Comparison of ENCODE assay signal across 8 mouse cellular contexts in the genomic region with DNA sequence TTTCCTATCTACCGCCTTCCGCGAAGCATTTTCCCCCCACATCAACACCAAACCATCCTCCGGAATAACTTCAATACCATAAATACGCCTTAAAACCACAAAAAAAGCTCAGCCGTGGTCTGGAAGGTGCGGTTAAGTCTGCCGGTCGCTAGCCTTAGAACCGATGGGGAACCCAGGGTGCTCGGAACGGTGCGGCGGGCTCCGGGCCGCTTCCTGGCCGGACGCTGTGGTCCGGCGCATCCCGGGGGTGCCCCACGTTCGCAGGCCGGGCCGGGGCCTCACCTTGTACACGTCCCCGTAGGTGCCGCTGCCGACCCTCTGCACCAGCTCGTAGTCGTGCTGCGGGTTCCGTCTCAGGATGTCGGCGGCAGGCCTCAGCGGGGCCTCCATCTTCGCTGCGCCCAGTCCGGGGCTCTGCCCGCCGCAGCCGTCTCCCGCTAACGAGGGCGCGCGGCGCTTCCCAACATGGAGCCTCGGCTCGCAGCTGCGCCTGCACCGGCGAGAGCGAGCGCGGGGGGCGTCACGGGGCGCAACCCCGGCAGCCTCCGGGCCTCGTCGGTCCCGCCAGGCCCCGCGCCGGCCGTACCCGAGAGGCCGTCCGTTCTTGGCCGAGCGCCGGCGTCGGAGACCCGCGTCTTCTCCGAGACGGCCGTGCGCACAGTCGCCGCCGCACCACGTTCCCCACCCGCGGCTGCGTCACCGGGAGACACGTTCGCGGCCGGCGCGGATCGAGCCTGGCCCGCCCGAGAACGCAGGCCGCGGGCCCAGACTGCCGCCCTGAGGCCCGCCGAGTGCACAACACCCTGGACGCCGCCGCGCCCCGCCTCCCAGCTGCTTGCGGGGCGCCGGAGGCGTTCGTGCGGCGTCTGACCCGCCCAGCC. TPM values are rescaled to one million over a fixed set of nuclear protein-coding genes. Genes with fewer than 3 reads are reported as not detected.
DNase-seq lines count a peak whose midpoint lies in the region; ATAC-seq and TF ChIP-seq lines count a peak whose summit lies in the region.

A gene (plus strand): TSS at position 244 of the 881 bp plus-strand sequence.
A gene (minus strand): TSS at position 830 of the 881 bp plus-strand sequence.

- H3K4me1 ChIP-seq in erythroblast, embryonic 14.5 days (ENCODE audit: control insufficient read depth), result peaks cover 41% of the 10 kb centered on the region
- H3K4me1 ChIP-seq in heart, embryonic 12.5 days (replicated peaks), result peaks cover 35% of the 10 kb centered on the region
- H3K4me1 ChIP-seq in kidney, postnatal 0 days (replicated peaks; ENCODE audit: insufficient read depth, low read length), result peaks cover 12% of the 10 kb centered on the region
- H3K4me1 ChIP-seq in liver, adult 2 months (ENCODE audit: control insufficient read depth, insufficient read depth, low read length), result peaks cover 16% of the 10 kb centered on the region

- peak; percentile 27; the same call in 1 of the 2 replicates for TF ChIP-seq POLR2A in liver, adult 2 months (IDR thresholded peaks at IDR 0.05; ENCODE audit: extremely low read depth, insufficient read depth, low read length)

- peaks cover 40% of the 10 kb centered on the region for H3K36me3 ChIP-seq in erythroblast, embryonic 14.5 days (ENCODE audit: control insufficient read depth)
- H3K36me3 ChIP-seq in heart, embryonic 12.5 days, result peaks cover 2% of the 10 kb centered on the region; the same call in 1 of the 2 replicates
- H3K36me3 ChIP-seq in kidney, postnatal 0 days (ENCODE audit: insufficient read depth, low read length), result no peaks in the 10 kb centered on the region
- H3K36me3 ChIP-seq in liver, adult 2 months (ENCODE audit: control insufficient read depth, insufficient read depth, low read length), result no peaks in the 10 kb centered on the region

- peak within 1 kb of the TSS; percentile 99 for H3K4me3 ChIP-seq in erythroblast, embryonic 14.5 days (replicated peaks)
- peak within 1 kb of the TSS; percentile 96 for H3K4me3 ChIP-seq in heart, embryonic 12.5 days
- peak within 1 kb of the TSS; percentile 80 for H3K4me3 ChIP-seq in kidney, postnatal 0 days (replicated peaks; ENCODE audit: low read depth, low read length)
- H3K4me3 ChIP-seq in liver, adult 2 months (ENCODE audit: insufficient read depth, low read depth, low read length), result peak within 1 kb of the TSS; percentile 76

- H3K4me2 ChIP-seq in heart, embryonic 12.5 days, result peak within 1 kb of the TSS; percentile 69
- H3K4me2 ChIP-seq in kidney, postnatal 0 days (ENCODE audit: low read length), result peak within 1 kb of the TSS; percentile 54

- H3K9me3 ChIP-seq in erythroblast, embryonic 14.5 days (ENCODE audit: control insufficient read depth, low read length), result no peaks in the 10 kb centered on the region
- no peaks in the 10 kb centered on the region for H3K9me3 ChIP-seq in heart, embryonic 12.5 days (replicated peaks)
- no peaks in the 10 kb centered on the region for H3K9me3 ChIP-seq in kidney, postnatal 0 days (replicated peaks; ENCODE audit: low read length)

- peak; percentile 91 for DNase-seq in CD4-positive, CD25-positive, alpha-beta regulatory T cell, adult 2 months (ENCODE audit: low read depth, low spot score)
- peak; percentile 62 for DNase-seq in brain, embryonic 18.5 days (ENCODE audit: low read depth, low spot score)
- peak; percentile 94 for DNase-seq in kidney, postnatal 0 days (ENCODE audit: low spot score)
- peak; percentile 59 for DNase-seq in liver, adult 2 months (ENCODE audit: extremely low read depth, low read depth, low spot score)
- peak; percentile 85 to 86 for DNase-seq in spleen, postnatal 36 days (ENCODE audit: low spot score in 2 of 2)

- H3K9ac ChIP-seq in heart, embryonic 12.5 days, result peak within 1 kb of the TSS; percentile 98
- peak within 1 kb of the TSS; percentile 98 for H3K9ac ChIP-seq in kidney, postnatal 0 days (ENCODE audit: low read depth, low read length)
- peak within 1 kb of the TSS; percentile 90 for H3K9ac ChIP-seq in liver, adult 2 months (ENCODE audit: low read depth, low read length)

- peaks cover 29% of the 10 kb centered on the region for H3K79me2 ChIP-seq in liver, adult 2 months (ENCODE audit: control insufficient read depth, insufficient read depth, low read length)

- no peaks in the 10 kb centered on the region for H3K27me3 ChIP-seq in erythroblast, embryonic 14.5 days (ENCODE audit: control insufficient read depth)
- H3K27me3 ChIP-seq in heart, embryonic 12.5 days (replicated peaks), result no peaks in the 10 kb centered on the region
- no peaks in the 10 kb centered on the region for H3K27me3 ChIP-seq in kidney, postnatal 0 days (ENCODE audit: insufficient read depth, low read length)
- no peaks in the 10 kb centered on the region for H3K27me3 ChIP-seq in liver, adult 2 months (ENCODE audit: control insufficient read depth, insufficient read depth, low read length)

- ATAC-seq in heart, embryonic 12.5 days (ENCODE audit: insufficient number of reproducible peaks, low FRiP score), result peak; percentile 95
- peak; percentile 94 for ATAC-seq in kidney, postnatal 0 days (replicated peaks; ENCODE audit: low FRiP score, low read depth)
- ATAC-seq in monocyte, adult 5-6 weeks (replicated peaks; ENCODE audit: insufficient number of reproducible peaks, low FRiP score, low TSS enrichment, poor library complexity, severe bottlenecking), result peak; percentile 83

- peak within 1 kb of the TSS; percentile 95 for H3K27ac ChIP-seq in heart, embryonic 12.5 days (ENCODE audit: poor library complexity, severe bottlenecking)
- H3K27ac ChIP-seq in kidney, postnatal 0 days, result peak within 1 kb of the TSS; percentile 92
- peak within 1 kb of the TSS; percentile 77 for H3K27ac ChIP-seq in liver, adult 2 months (replicated peaks; ENCODE audit: insufficient read depth, low read depth, low read length)

- TF ChIP-seq CTCF in kidney, postnatal 0 days (IDR thresholded peaks at IDR 0.05; ENCODE audit: low read depth), result peak; percentile 68
- peak; percentile 82 for TF ChIP-seq CTCF in liver, adult 2 months (IDR thresholded peaks at IDR 0.05; ENCODE audit: low read depth, low read length)

- WGBS in heart, embryonic 12.5 days, result under 1% methylated on average over 115 of the region's 118 CpGs
- under 1% methylated on average over 85 of the region's 118 CpGs for WGBS in kidney, postnatal 0 days
- WGBS in liver, adult 2 months, result under 1% methylated on average over 118 of the region's 118 CpGs

RNA-seq across cellular contexts. Expression of the first gene that starts in this region (rescaled TPM):
- polyA plus RNA-seq in erythroblast, embryonic 14.5 days (2012), result 0.07 and 0.21 TPM in 2 replicates
- polyA plus RNA-seq in heart, embryonic 12.5 days (2016; fragmentation: Nextera tagmentation; extraction: Ambion mirVana), result 8.0 and 9.5 TPM in 2 replicates
- 3.5 and 5.8 TPM in 2 replicates for polyA plus RNA-seq in kidney, postnatal 0 days (2015; fragmentation: Nextera tagmentation; extraction: Ambion mirVana)
- 1.5 and 1.7 TPM in 2 replicates for total RNA-seq in liver, adult 2 months (2014; rRNA removed)
- polyA plus RNA-seq in liver, adult 2 months (2012; rRNA removed), result 0.40 and 0.62 TPM in 2 replicates
- total RNA-seq in monocyte, adult 5-6 weeks (2017), result 0.85 to 2.1 TPM (median 1.1 TPM) in 3 replicates

RNA-seq across cellular contexts. Expression of the second gene that starts in this region (rescaled TPM):
- 1.2 and 2.0 TPM in 2 replicates for polyA plus RNA-seq in erythroblast, embryonic 14.5 days (2012)
- 43.4 and 44.8 TPM in 2 replicates for polyA plus RNA-seq in heart, embryonic 12.5 days (2016; fragmentation: Nextera tagmentation; extraction: Ambion mirVana)
- polyA plus RNA-seq in kidney, postnatal 0 days (2015; fragmentation: Nextera tagmentation; extraction: Ambion mirVana), result 27.3 and 29.1 TPM in 2 replicates
- 15.6 and 16.2 TPM in 2 replicates for total RNA-seq in liver, adult 2 months (2014; rRNA removed)
- polyA plus RNA-seq in liver, adult 2 months (2012; rRNA removed), result 1.8 and 3.6 TPM in 2 replicates
- total RNA-seq in monocyte, adult 5-6 weeks (2017), result 41.3 to 64.2 TPM (median 51.0 TPM) in 3 replicates

Comparison
In these comparisons a context has a peak if more than half of its experiments do, and no peak if none do; other contexts are left out.
1. Peak in every context shown above with its lines: DNase-seq, ATAC-seq, H3K4me3 ChIP-seq and H3K27ac ChIP-seq.